Mouse (Mus musculus) gonadal fat pad, adult 2 months (tissue): Measurements from ENCODE around the gene Krtap1-4. TPM values are rescaled to one million over a fixed set of nuclear protein-coding genes. Genes with fewer than 3 reads are reported as not detected.
A peak's percentile ranks its signal among the peaks of the same experiment; 100 is the strongest.
"Not testable (repeated sequence)": the region's sequence is repeated elsewhere in the genome, so short reads cannot be mapped to it uniquely, and the experiment has no call there.

Experiments
- DNase-seq: peaks from one replicate; pipeline ENCODE4 v3.0.0-alpha.2; 2012; ENCODE audit warnings: low read depth
- polyA plus RNA-seq: library from polyadenylated mRNA; depleted of rRNA; stranded (reverse); fragments of >200 nt; gene quantifications from 2 replicates; pipeline ENCODE4 v1.2.3, GENCODE M21; 2012; rRNA removed

Krtap1-4 gene
- polyA plus RNA-seq, result not detected in 2 replicates

GRCm38 (mm10) chr11:99583245-99583704, at the start of gene Krtap1-4:
Gene Krtap1-4, minus strand, starts transcription at chr11:99583654.
- no peak for DNase-seq

GRCm38 (mm10) chr11:99630890-99631289, 47.4 kb upstream of the Krtap1-4 start:
- DNase-seq, result no peak

GRCm38 (mm10) chr11:99628138-99628537, 44.7 kb upstream of the Krtap1-4 start, which contains the start of gene Krtap4-1:
Gene Krtap4-1, minus strand, starts transcription at chr11:99628238.
- no peak for DNase-seq

- no peak for DNase-seq
Measured at GRCm38 (mm10) chr11:99620335-99620734, 36.9 kb upstream of the Krtap1-4 start, which contains the start of gene Gm11562. Gene Gm11562, minus strand, starts transcription at chr11:99620435.

GRCm38 (mm10) chr11:99614796-99615363, 31.4 kb upstream of the Krtap1-4 start, which contains the start of gene Krtap2-4:
Gene Krtap2-4, minus strand, starts transcription at chr11:99614846.
- no peak for DNase-seq

GRCm38 (mm10) chr11:99610089-99610488, 26.6 kb upstream of the Krtap1-4 start, which contains the start of gene Gm11937:
Gene Gm11937, minus strand, starts transcription at chr11:99610189.
- DNase-seq, result not testable (repeated sequence)

GRCm38 (mm10) chr11:99609126-99609525, 25.7 kb upstream of the Krtap1-4 start:
- no peak for DNase-seq

- not testable (repeated sequence) for DNase-seq
Measured at GRCm38 (mm10) chr11:99603208-99603607, 19.8 kb upstream of the Krtap1-4 start, which contains the start of gene Gm11938. Gene Gm11938, minus strand, starts transcription at chr11:99603308.

GRCm38 (mm10) chr11:99597742-99598141, 14.3 kb upstream of the Krtap1-4 start, which contains the start of gene Krtap9-3:
Gene Krtap9-3, minus strand, starts transcription at chr11:99598105.
- DNase-seq, result not testable (repeated sequence)

- DNase-seq, result no peak
Measured at GRCm38 (mm10) chr11:99590981-99591380, 7.5 kb upstream of the Krtap1-4 start, which contains the start of gene Krtap1-3. Gene Krtap1-3, minus strand, starts transcription at chr11:99591339.

GRCm38 (mm10) chr11:99585096-99585495, 1.6 kb upstream of the Krtap1-4 start:
- DNase-seq, result no peak

- DNase-seq, result no peak
Measured at GRCm38 (mm10) chr11:99581564-99581963, 1.9 kb downstream of the Krtap1-4 start.

- DNase-seq, result no peak
Measured at GRCm38 (mm10) chr11:99581051-99581450, 2.4 kb downstream of the Krtap1-4 start.

GRCm38 (mm10) chr11:99580636-99581035, 2.8 kb downstream of the Krtap1-4 start, which contains the start of gene Krtap1-5:
Gene Krtap1-5, minus strand, starts transcription at chr11:99581016.
- no peak for DNase-seq

- DNase-seq, result peak; percentile 2
Measured at GRCm38 (mm10) chr11:99574106-99574505, 9.3 kb downstream of the Krtap1-4 start.

GRCm38 (mm10) chr11:99573164-99573563, 10.3 kb downstream of the Krtap1-4 start:
- DNase-seq, result no peak

GRCm38 (mm10) chr11:99566530-99566929, 16.9 kb downstream of the Krtap1-4 start, which contains the start of gene Krtap3-1:
Gene Krtap3-1, minus strand, starts transcription at chr11:99566630.
- no peak for DNase-seq

- no peak for DNase-seq
Measured at GRCm38 (mm10) chr11:99562580-99562979, 20.9 kb downstream of the Krtap1-4 start.

GRCm38 (mm10) chr11:99559366-99559765, 24.1 kb downstream of the Krtap1-4 start, which contains the start of gene Gm11939:
Gene Gm11939, minus strand, starts transcription at chr11:99559466.
- DNase-seq, result no peak

- no peak for DNase-seq
Measured at GRCm38 (mm10) chr11:99557976-99558745, 25.3 kb downstream of the Krtap1-4 start.

GRCm38 (mm10) chr11:99556753-99557152, 26.7 kb downstream of the Krtap1-4 start, which contains the start of gene Krtap3-2:
Gene Krtap3-2, minus strand, starts transcription at chr11:99556853.
- DNase-seq, result no peak

- no peak for DNase-seq
Measured at GRCm38 (mm10) chr11:99556195-99556594, 27.3 kb downstream of the Krtap1-4 start.
